Comparison of ENCODE assay signal across 8 mouse cellular contexts in genomic region chr2:32304145-32304832, GRCm38 (mm10). TPM values are rescaled to one million over a fixed set of nuclear protein-coding genes. Genes with fewer than 3 reads are reported as not detected.
DNase-seq lines count a peak whose midpoint lies in the region; ATAC-seq and TF ChIP-seq lines count a peak whose summit lies in the region.

No protein-coding gene starts in this region.

- CTCF ChIA-PET in Patski (lab: Charles Lee) = interaction anchor here (1.0 to 1.8 kb wide), 9 partner anchors 9 to 182 kb away, joined by 3 to 10 read pairs (median 4); no protein-coding TSS in a partner anchor

- H3K36me3 ChIP-seq in liver, embryonic 12.5 days = peaks cover 89% of the 10 kb centered on the region
- H3K36me3 ChIP-seq in limb, embryonic 12.5 days = peaks cover 96% of the 10 kb centered on the region

- H3K4me1 ChIP-seq in liver, embryonic 12.5 days = no peaks in the 10 kb centered on the region
- H3K4me1 ChIP-seq in limb, embryonic 12.5 days (replicated peaks) = 0 out of 2 replicates have a peak, but pooled peaks cover 4% of the 10 kb centered on the region

- POLR2A ChIA-PET in Patski (lab: Charles Lee) = interaction anchor here (0.8 to 1.8 kb wide), 3 partner anchors 8 to 14 kb away, joined by 3 to 7 read pairs (median 3); no protein-coding TSS in a partner anchor

- no peak for TF ChIP-seq CTCF in Patski (IDR thresholded peaks at IDR 0.05)

- H3K4me2 ChIP-seq in liver, embryonic 12.5 days = no peak overlapping the region
- H3K4me2 ChIP-seq in limb, embryonic 12.5 days = no peak overlapping the region

- no peak overlapping the region for H3K27ac ChIP-seq in liver, embryonic 12.5 days
- peak overlapping the region; percentile 8; the same call in 1 of the 2 replicates for H3K27ac ChIP-seq in limb, embryonic 12.5 days

- DNase-seq in liver = peak; percentile 61
- DNase-seq in Patski (ENCODE audit: low read depth, low spot score) = no peak
- peak; percentile 83 for DNase-seq in cerebellum, adult 9-11 months
- peak; percentile 56 to 69 for DNase-seq in heart, postnatal 14 days
- DNase-seq in retina, embryonic 14.5 days (ENCODE audit: low spot score) = peak; percentile 69

- no peaks in the 10 kb centered on the region for H3K27me3 ChIP-seq in liver, embryonic 12.5 days (replicated peaks)
- no peaks in the 10 kb centered on the region for H3K27me3 ChIP-seq in Patski
- H3K27me3 ChIP-seq in limb, embryonic 12.5 days = no peaks in the 10 kb centered on the region

- intact Hi-C loops in heart, postnatal 14 days (cut with DNase I) = loop anchor here (10.0 kb wide), 1 partner anchor 51 kb away; the partner anchor contains the start of genes Ciz1 and Dnm1

- no peaks in the 10 kb centered on the region for H3K9me3 ChIP-seq in liver, embryonic 12.5 days (replicated peaks)
- H3K9me3 ChIP-seq in limb, embryonic 12.5 days = no peaks in the 10 kb centered on the region

- H3K9ac ChIP-seq in liver, embryonic 12.5 days = no peak overlapping the region
- 0 out of 2 replicates have a peak overlapping the region, but pooled peaks have one; percentile 4 for H3K9ac ChIP-seq in limb, embryonic 12.5 days (replicated peaks)

- no peak for ATAC-seq in liver, embryonic 12.5 days
- peak; percentile 28 for ATAC-seq in Patski
- ATAC-seq in limb, embryonic 12.5 days (ENCODE audit: insufficient number of reproducible peaks, insufficient read depth, low FRiP score, low TSS enrichment, low read depth) = peak; percentile 64
- ATAC-seq in inflammation-experienced regulatory T-cells, adult 6 months = no peak

- in situ Hi-C loops in Patski (cut with MboI; ENCODE audit: low pct_unique_long_range_greater_than_20kb) = no loop called here

- H3K4me3 ChIP-seq in liver, embryonic 12.5 days = no peak overlapping the region
- no peak overlapping the region for H3K4me3 ChIP-seq in limb, embryonic 12.5 days (replicated peaks)

- WGBS in liver, embryonic 12.5 days (ENCODE audit: insufficient replicate concordance) = 60% methylated on average over 8 of the region's 8 CpGs
- WGBS in limb, embryonic 12.5 days = 44% methylated on average over 8 of the region's 8 CpGs

RNA-seq across cellular contexts. Expression of gene Swi5, which starts 16.4 kb away (rescaled TPM):
- 214 and 218 TPM in 2 replicates for polyA plus RNA-seq in liver, embryonic 12.5 days (2016; fragmentation: Nextera tagmentation; extraction: Ambion mirVana)
- polyA plus RNA-seq in Patski (2021) = 400 TPM
- 100 to 1,000 TPM; 153 to 156 TPM for total RNA-seq in heart, postnatal 14 days (2021)
- 368 and 439 TPM in 2 replicates for polyA plus RNA-seq in limb, embryonic 12.5 days (2016; fragmentation: Nextera tagmentation; extraction: Ambion mirVana)
- 100 to 1,000 TPM; 155 to 247 (median 208) TPM for polyA plus RNA-seq in inflammation-experienced regulatory T-cells, adult 6 months (2017; shearing (Covaris generic))

RNA-seq across cellular contexts. Expression of gene Golga2, which starts 17.1 kb away (rescaled TPM):
- 13.0 and 14.4 TPM in 2 replicates for polyA plus RNA-seq in liver, embryonic 12.5 days (2016; fragmentation: Nextera tagmentation; extraction: Ambion mirVana)
- 70.8 TPM for polyA plus RNA-seq in Patski (2021)
- total RNA-seq in heart, postnatal 14 days (2021) = 10 to 100 TPM; 67.9 to 70.5 TPM
- polyA plus RNA-seq in limb, embryonic 12.5 days (2016; fragmentation: Nextera tagmentation; extraction: Ambion mirVana) = 24.9 and 28.4 TPM in 2 replicates
- 10 to 100 TPM; 17.4 to 21.7 (median 21.4) TPM for polyA plus RNA-seq in inflammation-experienced regulatory T-cells, adult 6 months (2017; shearing (Covaris generic))

RNA-seq across cellular contexts. Expression of gene Uck1, which starts 44.3 kb away (rescaled TPM):
- polyA plus RNA-seq in liver, embryonic 12.5 days (2016; fragmentation: Nextera tagmentation; extraction: Ambion mirVana) = 39.9 and 42.0 TPM in 2 replicates
- 67.5 TPM for polyA plus RNA-seq in Patski (2021)
- total RNA-seq in heart, postnatal 14 days (2021) = 10 to 100 TPM; 26.1 to 26.7 TPM
- polyA plus RNA-seq in limb, embryonic 12.5 days (2016; fragmentation: Nextera tagmentation; extraction: Ambion mirVana) = 64.8 and 65.3 TPM in 2 replicates
- 10 to 100 TPM; 33.2 to 37.9 (median 36.2) TPM for polyA plus RNA-seq in inflammation-experienced regulatory T-cells, adult 6 months (2017; shearing (Covaris generic))

RNA-seq across cellular contexts. Expression of gene Ciz1, which starts 47.8 kb away (rescaled TPM):
- polyA plus RNA-seq in liver, embryonic 12.5 days (2016; fragmentation: Nextera tagmentation; extraction: Ambion mirVana) = 24.8 and 27.1 TPM in 2 replicates
- polyA plus RNA-seq in Patski (2021) = 69.7 TPM
- total RNA-seq in heart, postnatal 14 days (2021) = 10 to 100 TPM; 32.2 to 36.5 TPM
- polyA plus RNA-seq in limb, embryonic 12.5 days (2016; fragmentation: Nextera tagmentation; extraction: Ambion mirVana) = 55.4 and 62.1 TPM in 2 replicates
- polyA plus RNA-seq in inflammation-experienced regulatory T-cells, adult 6 months (2017; shearing (Covaris generic)) = 10 to 100 TPM; 52.5 to 84.8 (median 55.5) TPM

RNA-seq across cellular contexts. Expression of gene Dnm1, which starts 48.8 kb away (rescaled TPM):
- 2.4 and 3.1 TPM in 2 replicates for polyA plus RNA-seq in liver, embryonic 12.5 days (2016; fragmentation: Nextera tagmentation; extraction: Ambion mirVana)
- polyA plus RNA-seq in Patski (2021) = 18.0 TPM
- 1 to 10 TPM; 9.1 TPM for total RNA-seq in heart, postnatal 14 days (2021)
- polyA plus RNA-seq in limb, embryonic 12.5 days (2016; fragmentation: Nextera tagmentation; extraction: Ambion mirVana) = 38.8 and 46.8 TPM in 2 replicates
- polyA plus RNA-seq in inflammation-experienced regulatory T-cells, adult 6 months (2017; shearing (Covaris generic)) = not detected

Comparison
In these comparisons a context has a peak if more than half of its experiments do, and no peak if none do; other contexts are left out.
1. ATAC-seq: peak in Patski (single experiment) and limb, embryonic 12.5 days (single experiment); none in liver, embryonic 12.5 days (single experiment) and inflammation-experienced regulatory T-cells, adult 6 months (single experiment).